Mouse (Mus musculus): Measurements from ENCODE around the gene Ppl. TPM values are rescaled to one million over a fixed set of nuclear protein-coding genes. Genes with fewer than 3 reads are reported as not detected.

Gene Ppl
- polyA plus RNA-seq, 1 experiment, result 1.6 TPM

GRCm38 (mm10) chr16:5139741-5140140 lies 7.5 kb upstream of the Ppl start:
- H3K36me3 ChIP-seq (ENCODE audit: control insufficient read depth, insufficient read depth, low read length), result no peaks in the 10 kb centered on the region
- no peak overlapping the region for H3K27ac ChIP-seq (ENCODE audit: insufficient read depth, low read depth, low read length)
- H3K4me3 ChIP-seq (ENCODE audit: low read depth, low read length), result no peak overlapping the region
- H3K4me1 ChIP-seq (ENCODE audit: control insufficient read depth, insufficient read depth, insufficient read length, low read length), result peaks cover 16% of the 10 kb centered on the region
- TF ChIP-seq CTCF (IDR thresholded peaks at IDR 0.05; ENCODE audit: extremely low read depth, insufficient read length, insufficient replicate concordance, low read depth, low read length), result no peak
- no peak for TF ChIP-seq POLR2A (IDR thresholded peaks at IDR 0.05; ENCODE audit: low read depth, low read length)
- no peaks in the 10 kb centered on the region for H3K27me3 ChIP-seq (ENCODE audit: control insufficient read depth, insufficient read depth, low read length)
- 81% methylated on average over 4 of the region's 4 CpGs for WGBS

GRCm38 (mm10) chr16:5137006-5137540 lies 4.9 kb upstream of the Ppl start:
- Histone ChIP-seq H3K4me3 (ENCODE audit: low read depth, low read length) (no peak overlapping the region), H3K27ac (ENCODE audit: insufficient read depth, low read depth, low read length) (no peak overlapping the region), H3K36me3 (ENCODE audit: control insufficient read depth, insufficient read depth, low read length) (no peaks in the 10 kb centered on the region), H3K4me1 (ENCODE audit: control insufficient read depth, insufficient read depth, insufficient read length, low read length) (peaks cover 28% of the 10 kb centered on the region), H3K27me3 (ENCODE audit: control insufficient read depth, insufficient read depth, low read length) (peaks cover 4% of the 10 kb centered on the region)
- 77% methylated on average over 12 of the region's 12 CpGs for WGBS
- TF ChIP-seq POLR2A (IDR thresholded peaks at IDR 0.05; ENCODE audit: low read depth, low read length), result no peak
- TF ChIP-seq CTCF (IDR thresholded peaks at IDR 0.05; ENCODE audit: extremely low read depth, insufficient read length, insufficient replicate concordance, low read depth, low read length), result no peak

GRCm38 (mm10) chr16:5136505-5136904 lies 4.3 kb upstream of the Ppl start:
- WGBS, result 5% methylated on average over 4 of the region's 4 CpGs
- 0 out of 2 replicates have a peak overlapping the region, but pooled peaks have one; percentile 2 for H3K27ac ChIP-seq (ENCODE audit: insufficient read depth, low read depth, low read length)

GRCm38 (mm10) chr16:5135551-5136261 lies 3.5 kb upstream of the Ppl start:
- peak overlapping the region; percentile 54 for H3K27ac ChIP-seq (ENCODE audit: insufficient read depth, low read depth, low read length)
- TF ChIP-seq CTCF (IDR thresholded peaks at IDR 0.05; ENCODE audit: extremely low read depth, insufficient read length, insufficient replicate concordance, low read depth, low read length) (no peak), POLR2A (IDR thresholded peaks at IDR 0.05; ENCODE audit: low read depth, low read length) (no peak)
- H3K4me3 ChIP-seq (ENCODE audit: low read depth, low read length), result no peak overlapping the region
- peaks cover 11% of the 10 kb centered on the region for H3K27me3 ChIP-seq (ENCODE audit: control insufficient read depth, insufficient read depth, low read length)
- H3K4me1 ChIP-seq (ENCODE audit: control insufficient read depth, insufficient read depth, insufficient read length, low read length), result peaks cover 31% of the 10 kb centered on the region
- H3K36me3 ChIP-seq (ENCODE audit: control insufficient read depth, insufficient read depth, low read length), result no peaks in the 10 kb centered on the region
- WGBS, result 55% methylated on average over 8 of the region's 8 CpGs

More at GRCm38 (mm10) chr16:5136505-5136904, 4.3 kb upstream of the Ppl start:
- Histone ChIP-seq H3K4me1 (ENCODE audit: control insufficient read depth, insufficient read depth, insufficient read length, low read length) (peaks cover 31% of the 10 kb centered on the region), H3K36me3 (ENCODE audit: control insufficient read depth, insufficient read depth, low read length) (no peaks in the 10 kb centered on the region), H3K27me3 (ENCODE audit: control insufficient read depth, insufficient read depth, low read length) (peaks cover 5% of the 10 kb centered on the region), H3K4me3 (ENCODE audit: low read depth, low read length) (no peak overlapping the region)
- TF ChIP-seq POLR2A (IDR thresholded peaks at IDR 0.05; ENCODE audit: low read depth, low read length) (no peak), CTCF (IDR thresholded peaks at IDR 0.05; ENCODE audit: extremely low read depth, insufficient read length, insufficient replicate concordance, low read depth, low read length) (no peak)

- no peaks in the 10 kb centered on the region for H3K36me3 ChIP-seq (ENCODE audit: control insufficient read depth, insufficient read depth, low read length)
- H3K4me1 ChIP-seq (ENCODE audit: control insufficient read depth, insufficient read depth, insufficient read length, low read length), result peaks cover 31% of the 10 kb centered on the region
- H3K27ac ChIP-seq (ENCODE audit: insufficient read depth, low read depth, low read length), result peak overlapping the region; percentile 54
- peaks cover 12% of the 10 kb centered on the region for H3K27me3 ChIP-seq (ENCODE audit: control insufficient read depth, insufficient read depth, low read length)
- 21% methylated on average over 14 of the region's 14 CpGs for WGBS
- no peak for TF ChIP-seq POLR2A (IDR thresholded peaks at IDR 0.05; ENCODE audit: low read depth, low read length)
- no peak for TF ChIP-seq CTCF (IDR thresholded peaks at IDR 0.05; ENCODE audit: extremely low read depth, insufficient read length, insufficient replicate concordance, low read depth, low read length)
- 0 out of 2 replicates have a peak overlapping the region, but pooled peaks have one; percentile 7 for H3K4me3 ChIP-seq (ENCODE audit: low read depth, low read length)
These were observed 2.6 kb upstream of the Ppl start for GRCm38 (mm10) chr16:5134623-5135330.

- H3K36me3 ChIP-seq (ENCODE audit: control insufficient read depth, insufficient read depth, low read length), result no peaks in the 10 kb centered on the region
- TF ChIP-seq POLR2A (IDR thresholded peaks at IDR 0.05; ENCODE audit: low read depth, low read length) (no peak), CTCF (IDR thresholded peaks at IDR 0.05; ENCODE audit: extremely low read depth, insufficient read length, insufficient replicate concordance, low read depth, low read length) (no peak)
- 5% methylated on average over 25 of the region's 25 CpGs for WGBS
- H3K4me1 ChIP-seq (ENCODE audit: control insufficient read depth, insufficient read depth, insufficient read length, low read length), result peaks cover 31% of the 10 kb centered on the region
- H3K27me3 ChIP-seq (ENCODE audit: control insufficient read depth, insufficient read depth, low read length), result peaks cover 12% of the 10 kb centered on the region
- peak overlapping the region; percentile 87 for H3K4me3 ChIP-seq (ENCODE audit: low read depth, low read length)
- H3K27ac ChIP-seq (ENCODE audit: insufficient read depth, low read depth, low read length), result no peak overlapping the region
These were observed 834 bp downstream of the Ppl start for GRCm38 (mm10) chr16:5131251-5131922.
